Mouse (Mus musculus) olfactory bulb, adult 2 months (tissue): ENCODE results near the gene Ccl17.

Source experiments
- CTCF ChIP-seq: fragments of 200-500 bp; IDR thresholded peaks from 2 replicates; pipeline ENCODE4 v1.5.1; 2012; ENCODE audit warnings: low read depth, mild to moderate bottlenecking, low read length, moderate library complexity; ENCODE audit not compliant: insufficient read depth
- POLR2A ChIP-seq: fragments of 200-500 bp; IDR thresholded peaks from 2 replicates; pipeline ENCODE4 v1.6.1; 2012; ENCODE audit warnings: mild to moderate bottlenecking, low read depth, low read length, moderate library complexity; ENCODE audit not compliant: insufficient read depth

- TF ChIP-seq CTCF (no peak), POLR2A (no peak)
Observed at GRCm38 (mm10) chr8:94794368-94794767, 15.9 kb upstream of the Ccl17 start.
